Mouse (Mus musculus) liver, embryonic 14.5 days (tissue): ENCODE measurements around the gene Cpa5.

ENCODE experiments used
- CTCF ChIP-seq: IDR thresholded peaks from 2 replicates; pipeline ENCODE4 v1.5.1; 2016; ENCODE audit warnings: antibody characterized with exemption, low read depth, control low read depth
- EP300 ChIP-seq: IDR thresholded peaks from 2 replicates; pipeline ENCODE4 v1.6.1; 2016; ENCODE audit warnings: antibody characterized with exemption, low read depth

DNA sequence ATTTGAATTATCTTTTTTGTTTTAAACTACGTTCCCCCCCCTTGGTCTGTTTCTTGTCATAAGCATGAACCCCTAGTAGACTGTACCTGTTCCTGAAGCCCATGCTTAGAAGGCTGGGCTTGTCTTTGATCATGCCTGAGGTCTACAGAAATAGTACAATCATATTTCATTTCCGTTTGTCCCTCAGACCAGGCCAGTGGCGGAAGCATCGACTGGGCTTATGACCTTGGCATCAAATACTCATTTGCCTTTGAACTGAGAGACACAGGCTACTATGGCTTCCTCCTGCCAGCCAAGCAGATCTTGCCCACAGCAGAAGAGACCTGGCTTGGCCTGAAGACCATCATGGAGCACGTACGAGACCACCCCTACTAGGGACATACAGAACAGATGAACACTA is 46.8 kb upstream of the Cpa5 start:
- TF ChIP-seq EP300: no peak
- no peak for TF ChIP-seq CTCF
